Mouse (Mus musculus) embryo, embryonic 9.5 days (tissue): ENCODE data around the gene Tomm34.

Experiments
- DNase-seq: peaks from one replicate; pipeline ENCODE4 v3.0.0-alpha.2; 2017; ENCODE audit errors: extremely low spot score

The Tomm34 gene

DNA sequence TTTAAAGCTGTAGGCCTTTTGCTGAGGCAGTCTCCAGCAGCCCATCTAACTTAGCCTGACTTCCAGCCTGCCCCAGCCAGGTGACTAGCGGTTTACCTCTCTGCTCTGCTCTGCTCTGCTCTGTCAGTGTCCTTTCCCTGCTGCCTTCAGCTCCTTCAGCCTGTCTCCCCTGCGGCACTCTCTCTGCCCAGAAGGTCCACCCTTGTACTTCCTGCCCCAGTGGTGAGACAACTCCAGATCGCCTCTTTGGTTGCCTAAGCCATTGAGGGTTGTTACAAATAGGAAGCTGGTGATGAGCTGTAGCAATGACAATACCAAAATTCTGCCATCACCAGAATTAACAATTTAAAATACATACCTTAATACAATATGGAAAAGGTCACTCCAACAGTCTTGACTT is 60.0 kb downstream of the Tomm34 start:
- no peak for DNase-seq

DNA sequence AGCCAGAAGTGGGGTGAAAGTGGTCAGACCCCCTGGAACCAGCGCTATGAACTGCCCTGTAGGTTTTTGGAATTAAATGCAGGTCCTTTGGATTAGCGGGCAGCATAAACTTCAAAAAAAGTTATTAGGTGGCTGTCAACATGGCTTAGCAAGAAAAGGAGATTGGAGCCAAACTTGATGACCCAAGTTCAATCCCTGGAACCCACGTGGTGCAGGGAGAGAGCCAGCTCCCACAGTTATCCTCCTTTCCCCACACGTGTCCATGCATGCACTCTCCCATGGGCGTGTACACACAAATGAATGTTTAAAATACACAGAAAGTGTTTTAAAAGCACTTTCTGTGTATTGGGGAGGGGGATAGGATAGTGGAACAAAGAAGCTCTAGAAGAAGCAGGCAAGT is 60.5 kb downstream of the Tomm34 start:
- no peak for DNase-seq

DNA sequence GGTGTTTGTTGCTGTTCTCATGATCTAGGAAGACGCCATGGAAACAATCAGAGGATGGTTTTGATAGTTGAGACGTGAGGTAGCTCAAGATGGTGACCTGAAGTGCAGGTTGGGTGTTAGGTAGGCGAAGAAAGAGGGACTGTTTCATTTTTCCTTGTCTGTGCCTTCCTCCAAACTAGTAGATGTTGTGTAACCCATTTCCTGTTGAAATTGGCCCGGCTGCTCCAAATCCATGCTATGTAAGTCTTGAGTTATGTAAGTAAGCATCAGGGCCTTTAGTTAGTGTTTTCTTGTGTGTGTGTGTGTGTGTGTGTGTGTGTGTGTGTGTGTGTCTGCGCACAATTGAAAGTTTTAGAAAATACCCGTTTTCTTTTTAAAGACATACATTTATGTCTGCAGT is 61.7 kb downstream of the Tomm34 start:
- DNase-seq = no peak

DNA sequence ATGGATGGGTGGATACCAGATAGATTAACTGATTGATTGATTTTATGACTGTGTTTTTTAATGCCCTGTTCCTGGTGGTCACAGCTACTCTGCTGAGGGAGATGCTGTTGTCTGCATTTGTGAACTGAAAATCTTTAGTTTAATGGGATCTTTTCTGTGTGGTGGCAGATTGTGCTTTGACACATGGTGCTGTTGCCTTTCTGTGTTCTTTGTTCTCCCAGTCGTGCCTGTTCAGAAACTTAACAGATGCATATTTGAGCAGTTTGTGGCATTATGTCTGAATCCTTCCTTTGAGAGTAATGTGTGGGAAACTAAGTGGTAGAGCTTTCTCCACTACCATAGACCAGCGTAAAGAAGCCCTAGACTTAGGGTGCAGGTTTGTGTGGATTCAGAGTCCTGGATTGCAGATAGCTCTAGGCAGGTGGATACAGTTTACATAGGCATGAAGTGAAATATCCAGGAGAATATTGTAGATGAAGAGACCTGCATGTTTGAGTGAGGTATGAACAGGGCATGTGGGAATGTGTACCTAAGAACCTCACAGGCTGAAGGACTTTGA is 62.9 kb downstream of the Tomm34 start:
- no peak for DNase-seq

DNA sequence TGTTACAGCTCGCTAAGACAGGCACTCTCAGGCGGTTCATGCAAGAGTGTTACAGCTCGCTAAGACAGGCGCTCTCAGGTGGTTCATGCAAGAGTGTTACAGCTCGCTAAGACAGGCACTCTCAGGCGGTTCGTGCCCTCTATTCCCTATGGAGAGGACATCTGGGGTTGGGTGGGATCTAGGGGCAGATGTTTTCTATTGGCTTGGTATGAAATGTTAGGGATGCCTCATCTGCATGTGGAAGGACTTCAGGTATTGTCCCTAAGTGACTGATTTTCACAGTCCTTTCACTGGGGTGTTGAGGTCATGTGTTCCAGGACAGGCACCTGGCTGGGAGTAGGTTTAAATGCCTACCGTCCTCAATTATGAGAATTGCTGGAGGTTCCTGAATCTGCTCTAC is 63.4 kb downstream of the Tomm34 start:
- no peak for DNase-seq

DNA sequence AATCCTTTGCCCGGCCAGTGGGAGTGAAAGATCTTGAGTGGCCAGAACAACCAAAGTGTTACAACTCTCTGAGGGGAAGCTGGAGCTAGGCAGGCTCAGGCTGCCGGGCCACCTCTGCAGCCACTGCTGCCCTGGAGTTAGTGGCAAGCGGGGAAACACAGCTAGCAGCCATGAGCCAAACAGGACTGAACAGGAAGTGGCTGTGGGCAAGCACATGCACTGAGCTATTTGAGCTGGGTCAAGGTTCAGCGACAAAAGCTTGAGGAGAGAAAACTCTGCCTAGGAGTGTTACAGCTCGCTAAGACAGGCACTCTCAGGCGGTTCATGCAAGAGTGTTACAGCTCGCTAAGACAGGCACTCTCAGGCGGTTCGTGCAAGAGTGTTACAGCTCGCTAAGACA is 64.0 kb downstream of the Tomm34 start:
- DNase-seq = no peak

DNA sequence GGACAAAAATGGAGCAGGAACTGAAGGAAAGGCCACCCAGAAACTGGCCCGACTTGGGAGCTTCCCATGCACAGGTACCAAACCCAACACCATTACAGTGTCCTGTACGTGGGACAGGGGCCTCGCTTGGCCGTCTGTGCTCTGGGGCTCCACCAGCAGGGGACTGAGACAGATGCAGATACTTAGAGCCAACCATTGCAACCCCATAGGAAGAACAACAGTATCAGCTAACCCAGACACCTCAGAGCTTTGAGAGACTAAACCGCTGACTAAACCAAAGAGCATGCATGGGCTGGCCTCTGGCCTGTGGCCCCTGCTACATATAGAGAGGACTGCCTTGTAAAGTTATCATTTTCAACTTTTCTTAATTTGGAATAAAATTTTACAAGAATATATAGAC is 66.5 kb downstream of the Tomm34 start:
- no peak for DNase-seq
